Mouse (Mus musculus) stomach, embryonic 14.5 days (tissue): ENCODE measurements around the gene Gsta3. TPM values are rescaled to one million over a fixed set of nuclear protein-coding genes. Genes with fewer than 3 reads are reported as not detected.
A peak's percentile ranks its signal among the peaks of the same experiment; 100 is the strongest.
"Not testable (repeated sequence)": the region's sequence is repeated elsewhere in the genome, so short reads cannot be mapped to it uniquely, and the experiment has no call there.

Experiments
- ATAC-seq: fragments of 200-750 bp; cut with Nextera tagmentation; 2 replicates; pipeline ENCODE4 v1.8.0; 2017; ENCODE audit warnings: low read depth, moderate TSS enrichment; ENCODE audit not compliant: insufficient number of reproducible peaks, insufficient read depth, low FRiP score
- H3K27ac ChIP-seq: fragments of 300-500 bp; sonication (generic); 2 replicates; pipeline ENCODE4 v1.5.1; 2014; ENCODE audit warnings: mild to moderate bottlenecking, low read length, moderate library complexity, mixed read lengths
- H3K27me3 ChIP-seq: fragments of 300-500 bp; sonication (generic); 2 replicates; pipeline ENCODE4 v1.6.1; 2014; ENCODE audit warnings: low read length, control low read depth, mixed read lengths; ENCODE audit not compliant: control insufficient read depth, insufficient read depth
- H3K36me3 ChIP-seq: fragments of 300-500 bp; sonication (generic); 2 replicates; pipeline ENCODE4 v1.6.1; 2014; ENCODE audit warnings: mild to moderate bottlenecking, control low read depth, low read length, moderate library complexity, mixed read lengths; ENCODE audit not compliant: control insufficient read depth, insufficient read depth
- H3K4me1 ChIP-seq: fragments of 300-500 bp; sonication (generic); 2 replicates; pipeline ENCODE4 v1.6.1; 2014; ENCODE audit warnings: low read length, control low read depth, mixed read lengths; ENCODE audit not compliant: control insufficient read depth, insufficient read depth
- H3K4me2 ChIP-seq: fragments of 300-500 bp; sonication (generic); replicated peaks from 2 replicates; pipeline ENCODE4 v1.6.1; 2014; ENCODE audit warnings: low read depth, low read length, control low read depth
- H3K4me3 ChIP-seq: fragments of 300-500 bp; sonication (generic); 2 replicates; pipeline ENCODE4 v1.5.1; 2014; ENCODE audit warnings: low read depth, low read length, control low read depth
- H3K9ac ChIP-seq: fragments of 300-500 bp; sonication (generic); replicated peaks from 2 replicates; pipeline ENCODE4 v1.6.1; 2014; ENCODE audit warnings: low read depth, mild to moderate bottlenecking, control low read depth, low read length, moderate library complexity, mixed read lengths
- H3K9me3 ChIP-seq: fragments of 300-500 bp; sonication (generic); 2 replicates; pipeline ENCODE4 v1.6.1; 2016; ENCODE audit warnings: low read depth, low read length, control low read depth; ENCODE audit not compliant: control insufficient read depth
- WGBS: fragments of 180-500 bp; shearing (Covaris S2); extraction: QIAGEN DNeasy Blood & Tissue Kit; methylation state at CpG from one replicate; pipeline ENCODE4 v1.1.7; 2014; 5-methylcytosine and 5-hydroxymethylcytosine counted together
- polyA plus RNA-seq: library from polyadenylated mRNA; unstranded; fragments of >200 nt; fragmentation: Nextera tagmentation; extraction: Ambion mirVana; gene quantifications from 2 replicates; pipeline ENCODE4 v1.2.1, GENCODE M21; 2014

The Gsta3 gene
- polyA plus RNA-seq: 3.3 and 6.4 TPM in 2 replicates

- Histone ChIP-seq H3K4me2 (no peak within 1 kb of the TSS), H3K27ac (peak within 1 kb of the TSS; percentile 21; the same call in 1 of the 2 replicates), H3K9ac (no peak within 1 kb of the TSS), H3K9me3 (no peaks in the 10 kb centered on the region), H3K4me1 (no peaks in the 10 kb centered on the region), H3K36me3 (no peaks in the 10 kb centered on the region), H3K4me3 (no peak within 1 kb of the TSS), H3K27me3 (no peaks in the 10 kb centered on the region)
- 72% methylated on average over 8 of the region's 8 CpGs for WGBS
- peak; percentile 74 for ATAC-seq
These were observed at the start of gene Gsta3 for GRCm38 (mm10) chr1:21239911-21240898. Gene Gsta3 (plus strand): TSS chr1:21240589.

GRCm38 (mm10) chr1:21206241-21206640, 34.1 kb upstream of the Gsta3 start:
- H3K4me2 ChIP-seq: no peak overlapping the region
- no peak overlapping the region for H3K27ac ChIP-seq
- ATAC-seq: no peak
- no peaks in the 10 kb centered on the region for H3K36me3 ChIP-seq
- no peak overlapping the region for H3K9ac ChIP-seq
- no peaks in the 10 kb centered on the region for H3K27me3 ChIP-seq
- WGBS: 71% methylated on average over 1 of the region's 1 CpGs
- no peaks in the 10 kb centered on the region for H3K4me1 ChIP-seq
- H3K4me3 ChIP-seq: no peak overlapping the region
- H3K9me3 ChIP-seq: no peaks in the 10 kb centered on the region

- not testable (repeated sequence) for H3K36me3 ChIP-seq, H3K9me3 ChIP-seq, H3K4me2 ChIP-seq, H3K9ac ChIP-seq, ATAC-seq, H3K4me3 ChIP-seq, H3K4me1 ChIP-seq, H3K27me3 ChIP-seq, H3K27ac ChIP-seq
- WGBS: 33% methylated on average over 2 of the region's 3 CpGs
These were observed 26.9 kb upstream of the Gsta3 start for GRCm38 (mm10) chr1:21213537-21213936.

- not testable (repeated sequence) for H3K27me3 ChIP-seq, H3K9ac ChIP-seq, H3K9me3 ChIP-seq, H3K4me1 ChIP-seq, ATAC-seq, H3K4me3 ChIP-seq, H3K27ac ChIP-seq, H3K4me2 ChIP-seq, H3K36me3 ChIP-seq
- WGBS: 76% methylated on average over 6 of the region's 6 CpGs
These were observed 26.2 kb upstream of the Gsta3 start for GRCm38 (mm10) chr1:21213991-21214692.

GRCm38 (mm10) chr1:21218489-21218919, 21.9 kb upstream of the Gsta3 start, which contains the start of gene Tmem14a:
Gene Tmem14a (plus strand): TSS chr1:21218575.
- WGBS: under 1% methylated on average over 17 of the region's 17 CpGs
- Histone ChIP-seq H3K9ac (peak within 1 kb of the TSS; percentile 31), H3K27me3 (no peaks in the 10 kb centered on the region), H3K9me3 (no peaks in the 10 kb centered on the region), H3K4me2 (peak within 1 kb of the TSS; percentile 49), H3K4me1 (no peaks in the 10 kb centered on the region), H3K27ac (peak within 1 kb of the TSS; percentile 5; the same call in 1 of the 2 replicates), H3K4me3 (peak within 1 kb of the TSS; percentile 43), H3K36me3 (no peaks in the 10 kb centered on the region)
- peak; percentile 84 for ATAC-seq

- no peaks in the 10 kb centered on the region for H3K4me1 ChIP-seq
- no peak overlapping the region for H3K9ac ChIP-seq
- H3K4me2 ChIP-seq: no peak overlapping the region
- no peak overlapping the region for H3K27ac ChIP-seq
- WGBS: 90% methylated on average over 6 of the region's 6 CpGs
- no peak overlapping the region for H3K4me3 ChIP-seq
- H3K36me3 ChIP-seq: no peaks in the 10 kb centered on the region
- no peaks in the 10 kb centered on the region for H3K9me3 ChIP-seq
- no peaks in the 10 kb centered on the region for H3K27me3 ChIP-seq
- ATAC-seq: no peak
These were observed 12.5 kb upstream of the Gsta3 start for GRCm38 (mm10) chr1:21227756-21228395.

GRCm38 (mm10) chr1:21228740-21229722, 11.4 kb upstream of the Gsta3 start:
- not testable (repeated sequence) for H3K27me3 ChIP-seq, H3K9ac ChIP-seq, H3K36me3 ChIP-seq, H3K9me3 ChIP-seq, H3K4me1 ChIP-seq, H3K4me2 ChIP-seq, H3K27ac ChIP-seq, H3K4me3 ChIP-seq, ATAC-seq
- 74% methylated on average over 15 of the region's 15 CpGs for WGBS
